Mouse (Mus musculus): ENCODE measurements at regions not wholly inside any gene's neighbourhood (a gene's known extent, or its start where the extent isn't known, plus 50 kb on each side); places are given as distances from the start of the nearest gene placed in this dataset.

DNA sequence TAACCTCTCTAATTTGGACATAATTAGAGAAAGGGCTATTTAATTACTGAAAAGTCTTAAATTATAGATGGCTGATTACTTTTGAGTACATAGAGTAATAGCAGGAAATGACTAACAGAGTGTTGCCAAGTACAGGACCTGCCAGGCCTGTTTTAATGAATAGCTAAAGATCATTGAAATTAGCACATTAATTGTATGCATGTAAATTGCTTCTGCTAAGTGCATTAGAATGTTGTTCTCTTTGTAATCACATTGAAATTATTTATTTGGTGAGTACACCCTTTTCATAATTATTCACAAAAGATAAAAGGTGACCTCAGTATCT lies 107.5 kb upstream of the Nectin3 start:
- Histone ChIP-seq H3K4me1 (no peaks in the 10 kb centered on the region), H3K27me3 (replicated peaks) (no peaks in the 10 kb centered on the region), H3K4me3 (replicated peaks) (no peak overlapping the region), H3K9me3 (peaks cover 4% of the 10 kb centered on the region; the same call in 1 of the 2 replicates), H3K36me3 (replicated peaks; ENCODE audit: low read length) (no peaks in the 10 kb centered on the region)
- TF ChIP-seq GATA1 (IDR thresholded peaks at IDR 0.05; ENCODE audit: borderline replicate concordance, low read length) (no peak), FLI1 (IDR thresholded peaks at IDR 0.05; ENCODE audit: low read length) (no peak)

GRCm38 (mm10) chr16:46605001-46605878 lies 106.9 kb upstream of the Nectin3 start:
- TF ChIP-seq FLI1 (IDR thresholded peaks at IDR 0.05; ENCODE audit: low read length) (no peak), GATA1 (IDR thresholded peaks at IDR 0.05; ENCODE audit: borderline replicate concordance, low read length) (no peak)
- Histone ChIP-seq H3K36me3 (replicated peaks; ENCODE audit: low read length) (no peaks in the 10 kb centered on the region), H3K4me3 (replicated peaks) (no peak overlapping the region), H3K4me1 (no peaks in the 10 kb centered on the region), H3K9me3 (peaks cover 4% of the 10 kb centered on the region; the same call in 1 of the 2 replicates), H3K27me3 (replicated peaks) (no peaks in the 10 kb centered on the region)

DNA sequence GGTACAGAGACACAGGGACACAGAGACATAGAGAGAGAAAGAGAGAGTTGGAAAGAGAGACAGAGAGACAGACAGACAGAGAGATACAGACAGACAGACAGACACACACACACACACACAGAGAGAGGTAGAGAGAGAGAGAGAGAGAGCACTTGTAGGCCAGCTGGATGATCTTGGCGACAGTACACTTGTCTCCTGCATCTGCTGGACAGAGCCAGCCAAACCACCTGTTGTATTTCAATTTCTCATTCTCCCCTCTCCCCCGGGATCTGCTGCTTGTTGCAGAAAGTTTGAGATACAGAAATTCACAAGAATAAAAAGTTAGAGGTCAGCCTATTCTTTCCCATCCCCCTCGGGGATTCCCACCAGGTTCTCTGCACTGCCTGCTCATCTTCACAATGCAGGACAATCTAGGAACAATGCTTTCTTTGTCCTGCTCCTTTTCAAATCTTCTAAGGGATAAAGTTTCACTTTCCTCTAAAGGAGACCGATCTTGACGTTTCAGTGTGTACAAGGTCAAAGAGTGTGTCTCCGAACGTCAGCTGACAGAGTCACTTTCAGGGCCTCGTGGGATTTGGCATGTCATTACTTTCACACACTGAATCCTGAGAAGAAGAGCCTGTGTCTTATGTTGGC lies 94.4 kb upstream of the Nectin3 start:
- no peaks in the 10 kb centered on the region for H3K27me3 ChIP-seq (replicated peaks)
- no peak for TF ChIP-seq GATA1 (IDR thresholded peaks at IDR 0.05; ENCODE audit: borderline replicate concordance, low read length)
- TF ChIP-seq FLI1 (IDR thresholded peaks at IDR 0.05; ENCODE audit: low read length) = no peak
- H3K9me3 ChIP-seq = no peaks in the 10 kb centered on the region
- H3K4me1 ChIP-seq = no peaks in the 10 kb centered on the region
- H3K4me3 ChIP-seq (replicated peaks) = no peak overlapping the region
- H3K36me3 ChIP-seq (replicated peaks; ENCODE audit: low read length) = no peaks in the 10 kb centered on the region

DNA sequence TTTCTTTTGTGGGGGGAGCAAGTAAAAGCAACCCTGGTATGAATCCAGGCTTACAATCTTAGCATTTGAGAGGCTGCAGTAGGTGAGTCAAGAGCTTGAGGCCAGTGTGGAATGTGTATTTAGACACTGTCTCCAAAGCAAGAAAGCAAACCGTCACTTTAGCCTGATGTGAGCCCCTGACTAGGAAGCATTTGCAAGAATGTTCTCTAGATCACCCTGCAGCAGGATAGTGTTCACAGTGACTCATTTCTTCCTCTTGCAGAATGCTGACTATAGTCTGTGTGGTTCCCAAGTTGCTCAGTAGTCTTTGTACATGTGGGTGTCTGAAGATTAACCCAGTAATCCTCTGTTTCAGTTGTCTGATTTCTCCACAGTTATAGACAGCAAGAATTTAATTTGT lies 88.7 kb upstream of the Nectin3 start:
- Histone ChIP-seq H3K4me1 (no peaks in the 10 kb centered on the region), H3K4me3 (replicated peaks) (no peak overlapping the region), H3K9me3 (peaks cover 3% of the 10 kb centered on the region; the same call in 1 of the 2 replicates), H3K27me3 (replicated peaks) (no peaks in the 10 kb centered on the region), H3K36me3 (replicated peaks; ENCODE audit: low read length) (no peaks in the 10 kb centered on the region)
- TF ChIP-seq GATA1 (IDR thresholded peaks at IDR 0.05; ENCODE audit: borderline replicate concordance, low read length) (no peak), FLI1 (IDR thresholded peaks at IDR 0.05; ENCODE audit: low read length) (no peak)

GRCm38 (mm10) chr16:46584502-46584901 lies 86.2 kb upstream of the Nectin3 start:
- Histone ChIP-seq H3K27me3 (replicated peaks) (no peaks in the 10 kb centered on the region), H3K36me3 (replicated peaks; ENCODE audit: low read length) (no peaks in the 10 kb centered on the region), H3K4me1 (no peaks in the 10 kb centered on the region), H3K9me3 (peaks cover 8% of the 10 kb centered on the region), H3K4me3 (replicated peaks) (no peak overlapping the region)
- no peak for TF ChIP-seq GATA1 (IDR thresholded peaks at IDR 0.05; ENCODE audit: borderline replicate concordance, low read length)
- TF ChIP-seq FLI1 (IDR thresholded peaks at IDR 0.05; ENCODE audit: low read length) = no peak

GRCm38 (mm10) chr16:46581115-46581514 lies 82.8 kb upstream of the Nectin3 start:
- Histone ChIP-seq H3K27me3 (replicated peaks) (no peaks in the 10 kb centered on the region), H3K4me1 (no peaks in the 10 kb centered on the region), H3K4me3 (replicated peaks) (no peak overlapping the region), H3K36me3 (replicated peaks; ENCODE audit: low read length) (no peaks in the 10 kb centered on the region), H3K9me3 (peaks cover 8% of the 10 kb centered on the region)
- no peak for TF ChIP-seq FLI1 (IDR thresholded peaks at IDR 0.05; ENCODE audit: low read length)

DNA sequence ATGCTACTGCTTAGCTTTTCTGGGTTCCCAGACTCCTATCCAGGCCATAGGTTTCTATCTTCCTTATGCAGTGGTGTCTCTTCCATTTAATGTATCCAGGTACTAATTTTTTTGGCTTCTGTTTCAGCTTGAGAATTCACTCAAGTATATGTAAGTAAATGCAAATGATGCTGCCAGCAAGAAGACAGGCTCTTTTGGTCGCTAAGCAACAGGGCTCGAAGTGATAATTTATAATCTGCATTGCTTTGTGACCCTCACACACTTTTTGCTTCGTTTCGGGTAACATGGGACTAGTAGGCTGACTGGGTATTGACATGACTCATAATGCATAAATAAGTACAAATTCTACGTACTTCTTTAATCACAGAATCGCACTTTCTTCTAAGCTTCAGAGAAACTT lies 75.9 kb upstream of the Nectin3 start:
- Histone ChIP-seq H3K4me3 (replicated peaks) (no peak overlapping the region), H3K27me3 (replicated peaks) (no peaks in the 10 kb centered on the region), H3K4me1 (no peaks in the 10 kb centered on the region), H3K9me3 (no peaks in the 10 kb centered on the region), H3K36me3 (replicated peaks; ENCODE audit: low read length) (no peaks in the 10 kb centered on the region)
- TF ChIP-seq GATA1 (IDR thresholded peaks at IDR 0.05; ENCODE audit: borderline replicate concordance, low read length) (no peak), FLI1 (IDR thresholded peaks at IDR 0.05; ENCODE audit: low read length) (no peak)

DNA sequence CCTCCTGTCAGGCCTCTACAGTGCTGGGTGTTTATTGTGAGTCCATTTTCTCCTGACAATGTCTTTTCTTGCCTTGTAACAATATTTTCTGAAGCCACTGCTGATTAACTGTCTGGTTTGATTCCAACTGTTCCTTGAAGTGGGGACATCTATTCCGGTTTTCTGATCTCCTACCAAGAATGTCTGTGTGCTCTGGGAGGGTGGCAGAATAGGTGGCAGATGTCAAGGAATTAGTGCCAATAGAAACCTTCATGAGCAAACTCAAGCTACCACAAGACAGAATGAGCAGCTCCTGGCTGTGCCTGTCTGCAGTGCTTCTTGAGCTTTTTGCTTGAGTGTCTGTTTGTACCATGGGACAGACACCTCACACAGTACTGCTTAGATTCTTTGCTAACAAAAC lies 69.1 kb upstream of the Nectin3 start:
- TF ChIP-seq FLI1 (IDR thresholded peaks at IDR 0.05; ENCODE audit: low read length) (no peak), GATA1 (IDR thresholded peaks at IDR 0.05; ENCODE audit: borderline replicate concordance, low read length) (no peak)
- H3K9me3 ChIP-seq = no peaks in the 10 kb centered on the region
- no peak overlapping the region for H3K4me3 ChIP-seq (replicated peaks)
- no peaks in the 10 kb centered on the region for H3K36me3 ChIP-seq (replicated peaks; ENCODE audit: low read length)
- no peaks in the 10 kb centered on the region for H3K4me1 ChIP-seq
- no peaks in the 10 kb centered on the region for H3K27me3 ChIP-seq (replicated peaks)

DNA sequence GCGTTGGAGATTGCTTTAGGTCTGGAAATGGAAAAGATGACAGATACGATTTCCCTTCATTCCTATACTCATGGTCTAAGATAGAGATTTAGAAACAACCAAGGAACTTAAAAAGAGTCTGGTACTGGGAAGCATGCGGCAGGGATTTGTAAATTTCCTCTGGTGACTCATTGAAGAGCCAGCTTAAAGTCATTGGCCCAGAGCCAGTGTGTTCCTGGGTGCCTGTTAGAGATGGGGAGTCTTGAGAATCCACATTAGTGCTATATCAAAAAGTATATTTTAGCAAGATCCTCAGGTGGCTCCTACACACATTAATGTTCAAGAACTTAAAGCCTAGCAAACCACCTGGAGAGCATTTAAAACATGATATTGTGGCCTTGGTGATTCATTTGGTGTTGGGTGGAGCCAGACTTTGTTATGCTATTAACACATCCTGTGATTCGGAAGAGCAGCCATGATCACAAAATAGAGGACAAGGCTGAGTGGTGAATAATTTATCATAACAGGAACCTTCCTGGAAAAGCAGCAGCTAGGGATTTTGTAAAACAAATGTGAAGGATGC lies 67.8 kb upstream of the Nectin3 start:
- no peak for TF ChIP-seq FLI1 (IDR thresholded peaks at IDR 0.05; ENCODE audit: low read length)
- no peak for TF ChIP-seq GATA1 (IDR thresholded peaks at IDR 0.05; ENCODE audit: borderline replicate concordance, low read length)
- H3K36me3 ChIP-seq (replicated peaks; ENCODE audit: low read length) = no peaks in the 10 kb centered on the region
- no peaks in the 10 kb centered on the region for H3K4me1 ChIP-seq
- H3K27me3 ChIP-seq (replicated peaks) = no peaks in the 10 kb centered on the region
- no peaks in the 10 kb centered on the region for H3K9me3 ChIP-seq
- H3K4me3 ChIP-seq (replicated peaks) = no peak overlapping the region

- Histone ChIP-seq H3K9me3 (0 out of 2 replicates have a peak, but pooled peaks cover 4% of the 10 kb centered on the region), H3K27me3 (replicated peaks) (no peaks in the 10 kb centered on the region), H3K4me1 (no peaks in the 10 kb centered on the region), H3K36me3 (replicated peaks; ENCODE audit: low read length) (no peaks in the 10 kb centered on the region), H3K4me3 (replicated peaks) (no peak overlapping the region)
- TF ChIP-seq GATA1 (IDR thresholded peaks at IDR 0.05; ENCODE audit: borderline replicate concordance, low read length) (no peak), FLI1 (IDR thresholded peaks at IDR 0.05; ENCODE audit: low read length) (no peak)
Measured at GRCm38 (mm10) chr16:46557281-46557680, 59.0 kb upstream of the Nectin3 start.
